Mouse (Mus musculus) brain, embryonic 14.5 days (tissue): Measurements from ENCODE around the gene Tram2.

Source experiments
- CTCF ChIP-seq: fragments of 200-500 bp; IDR thresholded peaks from 2 replicates; pipeline ENCODE4 v1.5.1; 2012; ENCODE audit warnings: inconsistent platforms, mild to moderate bottlenecking, moderate library complexity, borderline replicate concordance; ENCODE audit not compliant: insufficient read depth, insufficient read length; ENCODE audit errors: extremely low read depth
- POLR2A ChIP-seq: fragments of 200-500 bp; IDR thresholded peaks from 2 replicates; pipeline ENCODE4 v1.6.1; 2012; ENCODE audit warnings: mild to moderate bottlenecking, inconsistent platforms, borderline replicate concordance; ENCODE audit not compliant: poor library complexity, insufficient read depth, insufficient read length, severe bottlenecking; ENCODE audit errors: extremely low read depth

- TF ChIP-seq POLR2A (no peak), CTCF (no peak)
Observed at GRCm38 (mm10) chr1:21097001-21097989, 18.3 kb upstream of the Tram2 start.
